Mouse (Mus musculus) neural tube, embryonic 12.5 days (tissue): ENCODE results near the gene Caly. TPM values are rescaled to one million over a fixed set of nuclear protein-coding genes. Genes with fewer than 3 reads are reported as not detected.
A peak's percentile ranks its signal among the peaks of the same experiment; 100 is the strongest.

ENCODE experiments used
- ATAC-seq: fragments of 200-750 bp; cut with Nextera tagmentation; 2 replicates; pipeline ENCODE4 v1.8.0; 2017; ENCODE audit warnings: low read depth, mild to moderate bottlenecking, moderate TSS enrichment, moderate library complexity; ENCODE audit not compliant: low FRiP score
- H3K27ac ChIP-seq: fragments of 300-500 bp; sonication (generic); 2 replicates; pipeline ENCODE4 v1.5.1; 2016
- H3K27me3 ChIP-seq: fragments of 300-500 bp; sonication (generic); replicated peaks from 2 replicates; pipeline ENCODE4 v1.6.1; 2016; ENCODE audit warnings: mild to moderate bottlenecking
- H3K36me3 ChIP-seq: fragments of 300-500 bp; sonication (generic); 2 replicates; pipeline ENCODE4 v1.6.1; 2016; ENCODE audit warnings: mild to moderate bottlenecking
- H3K4me1 ChIP-seq: fragments of 300-500 bp; sonication (generic); 2 replicates; pipeline ENCODE4 v1.6.1; 2016
- H3K4me2 ChIP-seq: fragments of 300-500 bp; sonication (generic); replicated peaks from 2 replicates; pipeline ENCODE4 v1.6.1; 2016; ENCODE audit warnings: mild to moderate bottlenecking
- H3K4me3 ChIP-seq: fragments of 300-500 bp; sonication (generic); 2 replicates; pipeline ENCODE4 v1.5.1; 2016
- H3K9ac ChIP-seq: fragments of 300-500 bp; sonication (generic); 2 replicates; pipeline ENCODE4 v1.6.1; 2016; ENCODE audit warnings: mild to moderate bottlenecking
- H3K9me3 ChIP-seq: fragments of 300-500 bp; sonication (generic); 2 replicates; pipeline ENCODE4 v1.6.1; 2016; ENCODE audit warnings: mild to moderate bottlenecking
- WGBS: fragments of 180-500 bp; shearing (Covaris S2); methylation state at CpG from one replicate; pipeline ENCODE4 v1.1.7; 2016; 5-methylcytosine and 5-hydroxymethylcytosine counted together
- polyA plus RNA-seq: library from polyadenylated mRNA; unstranded; fragments of >200 nt; fragmentation: Nextera tagmentation; extraction: Ambion mirVana; gene quantifications from 2 replicates; pipeline ENCODE4 v1.2.1, GENCODE M21; 2016

The Caly gene
- 25.5 and 28.4 TPM in 2 replicates for polyA plus RNA-seq

DNA sequence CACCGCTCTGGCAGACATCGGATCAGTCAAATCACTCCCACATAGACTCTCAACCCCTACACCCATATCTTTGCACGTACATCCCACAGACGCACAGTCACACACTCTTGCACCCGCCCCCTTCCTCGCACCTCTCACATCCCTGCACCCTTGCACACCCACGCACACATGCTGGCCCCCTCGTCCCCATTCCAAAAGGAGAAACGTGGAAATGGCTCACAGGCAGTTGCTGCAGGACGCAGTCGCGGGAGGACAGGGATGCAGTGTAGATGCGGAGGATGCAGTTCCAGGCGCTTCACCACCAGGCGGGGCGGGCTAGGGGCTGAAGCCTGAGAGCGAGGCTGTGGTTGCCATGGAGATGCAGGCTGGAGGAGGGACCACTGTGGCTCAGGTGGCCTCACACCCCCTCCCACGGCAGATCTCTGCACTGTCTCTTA lies at the start of gene Caly:
Caly (minus strand) TSS at position 307 of the 437 bp plus-strand sequence.
- Histone ChIP-seq H3K27ac (peak within 1 kb of the TSS; percentile 3; the same call in 1 of the 2 replicates), H3K4me2 (peak within 1 kb of the TSS; percentile 67), H3K36me3 (no peaks in the 10 kb centered on the region), H3K9ac (peak within 1 kb of the TSS; percentile 53), H3K4me3 (peak within 1 kb of the TSS; percentile 23), H3K27me3 (peaks cover 11% of the 10 kb centered on the region), H3K4me1 (peaks cover 24% of the 10 kb centered on the region), H3K9me3 (no peaks in the 10 kb centered on the region)
- 6% methylated on average over 18 of the region's 18 CpGs for WGBS
- ATAC-seq, result peak; percentile 78

DNA sequence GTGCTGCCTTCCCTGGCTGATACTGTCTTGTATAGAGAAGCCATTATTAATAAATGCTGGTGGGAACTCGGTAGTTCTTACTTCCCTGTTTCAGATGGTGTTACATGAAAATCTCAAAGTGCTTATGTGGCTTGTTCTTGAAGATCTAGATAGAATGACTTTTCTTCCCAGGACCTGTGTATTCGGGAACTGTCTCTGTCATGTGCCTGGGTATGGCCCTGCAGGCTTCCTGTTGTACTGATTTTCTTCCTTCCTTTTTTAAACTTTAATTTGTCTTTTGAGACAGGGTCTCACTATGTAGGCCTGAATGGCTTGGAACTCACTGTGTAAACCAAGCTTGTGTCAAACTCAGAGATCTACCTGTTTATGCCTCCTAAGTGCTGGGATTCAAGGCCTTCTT lies 45.6 kb upstream of the Caly start:
- H3K4me3 ChIP-seq, result no peak overlapping the region
- H3K27me3 ChIP-seq, result no peaks in the 10 kb centered on the region
- H3K9me3 ChIP-seq, result no peaks in the 10 kb centered on the region
- no peak overlapping the region for H3K9ac ChIP-seq
- 90% methylated on average over 2 of the region's 2 CpGs for WGBS
- H3K4me2 ChIP-seq, result no peak overlapping the region
- ATAC-seq, result no peak
- H3K27ac ChIP-seq, result no peak overlapping the region
- peaks cover 6% of the 10 kb centered on the region; the same call in 1 of the 2 replicates for H3K36me3 ChIP-seq
- H3K4me1 ChIP-seq, result peaks cover 10% of the 10 kb centered on the region

DNA sequence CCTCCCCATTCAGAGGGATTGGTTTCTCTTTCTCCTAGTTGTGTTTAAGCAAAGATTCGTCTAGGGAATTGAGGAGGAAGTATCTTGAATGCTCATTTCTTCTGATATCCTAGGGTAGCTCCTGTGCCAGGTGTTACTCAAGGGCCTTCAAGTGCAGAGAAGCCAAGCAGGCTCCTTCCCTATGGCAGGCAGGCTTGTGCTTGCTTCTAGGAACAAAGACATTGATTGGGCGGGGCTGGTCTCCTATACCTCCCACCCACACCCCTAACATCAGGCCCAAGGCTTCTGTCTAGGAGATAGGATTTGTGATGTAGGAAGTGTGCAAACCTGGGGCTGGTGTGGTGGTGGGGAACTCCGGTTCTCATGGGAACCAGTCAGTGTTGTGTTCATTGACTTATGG lies 44.6 kb upstream of the Caly start:
- Histone ChIP-seq H3K4me2 (no peak overlapping the region), H3K27ac (no peak overlapping the region), H3K27me3 (no peaks in the 10 kb centered on the region), H3K4me1 (peaks cover 10% of the 10 kb centered on the region), H3K36me3 (peaks cover 6% of the 10 kb centered on the region; the same call in 1 of the 2 replicates), H3K9me3 (no peaks in the 10 kb centered on the region), H3K4me3 (no peak overlapping the region), H3K9ac (no peak overlapping the region)
- WGBS, result 87% methylated on average over 3 of the region's 3 CpGs
- ATAC-seq, result no peak

DNA sequence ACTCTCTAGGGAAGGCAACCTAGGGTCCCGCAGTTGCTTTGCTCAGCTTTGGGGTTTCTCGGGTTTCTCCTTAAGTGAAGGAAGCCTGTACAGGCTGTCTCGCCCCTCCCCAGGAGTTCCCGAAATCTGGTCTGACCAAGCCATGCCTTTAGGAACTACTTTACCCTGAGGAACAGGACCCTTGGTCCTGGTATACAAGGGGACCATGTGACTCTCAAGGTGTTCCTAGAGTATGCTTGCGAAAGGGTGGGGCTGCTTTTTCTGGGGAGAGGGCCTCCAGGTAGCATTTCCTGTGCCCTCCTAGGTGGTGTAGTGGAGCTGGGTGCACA lies 43.6 kb upstream of the Caly start:
- WGBS, result 8% methylated on average over 5 of the region's 5 CpGs
- Histone ChIP-seq H3K27me3 (no peaks in the 10 kb centered on the region), H3K4me1 (peaks cover 10% of the 10 kb centered on the region), H3K4me2 (peak overlapping the region; percentile 85), H3K27ac (no peak overlapping the region), H3K9ac (peak overlapping the region; percentile 83), H3K9me3 (no peaks in the 10 kb centered on the region), H3K4me3 (peak overlapping the region; percentile 66), H3K36me3 (peaks cover 6% of the 10 kb centered on the region; the same call in 1 of the 2 replicates)
- 0 out of 2 replicates have a peak, but pooled peaks have one; percentile 8 for ATAC-seq

DNA sequence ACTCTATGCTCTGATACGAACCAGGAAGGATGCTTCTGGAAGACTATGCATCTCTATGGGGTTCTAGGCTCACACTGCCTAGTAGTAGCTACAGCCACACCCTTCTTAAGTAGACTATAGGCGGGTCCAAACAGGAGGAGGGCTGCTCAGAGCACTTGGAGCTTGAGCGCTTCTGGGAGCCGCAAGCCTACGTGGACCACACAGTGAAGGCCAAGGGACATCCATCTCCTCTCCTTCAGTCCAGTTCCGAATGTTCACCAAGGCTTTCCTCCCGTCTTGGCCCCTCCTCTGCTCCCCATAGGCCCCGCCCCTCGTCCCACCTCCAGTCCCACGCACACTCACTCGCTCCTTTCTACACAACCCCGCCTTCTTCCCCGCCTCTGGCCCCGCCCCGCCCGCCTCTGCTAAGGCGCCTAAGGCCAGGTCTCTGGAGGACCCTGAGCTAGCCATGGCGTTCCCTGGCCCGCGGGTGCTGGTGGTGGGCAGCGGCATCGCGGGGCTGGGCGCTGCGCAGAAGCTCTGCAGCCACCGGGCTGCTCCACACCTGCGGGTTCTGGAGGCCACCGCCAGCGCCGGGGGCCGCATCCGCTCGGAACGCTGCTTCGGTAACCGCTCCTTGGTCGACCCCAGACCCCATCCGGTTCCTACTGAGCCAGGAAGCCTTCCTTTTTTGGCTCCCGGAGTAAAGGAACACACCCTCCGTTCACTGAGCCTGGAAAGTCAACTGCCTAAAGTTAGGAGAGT lies 43.1 kb upstream of the Caly start:
- no peak overlapping the region for H3K27ac ChIP-seq

DNA sequence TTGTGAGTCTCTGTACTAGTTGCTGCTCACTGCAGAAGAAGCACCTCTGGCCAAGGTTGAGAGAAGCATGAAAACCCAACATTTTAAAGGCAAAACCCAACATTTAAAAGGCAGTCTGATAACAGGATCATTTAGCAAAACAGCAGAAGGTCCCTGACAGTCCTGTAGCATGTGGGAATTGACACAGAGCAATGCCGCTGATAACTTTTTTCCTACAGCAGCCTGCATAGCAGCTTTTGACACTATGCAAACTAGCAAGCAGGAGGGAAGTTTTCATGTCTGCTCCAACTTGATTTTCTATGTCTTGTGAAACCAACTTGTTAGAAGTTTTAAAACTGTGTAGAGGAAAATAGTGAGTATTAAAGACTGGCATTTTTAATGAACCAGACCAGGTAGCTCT lies 42.0 kb upstream of the Caly start:
- no peaks in the 10 kb centered on the region for H3K27me3 ChIP-seq
- no peaks in the 10 kb centered on the region for H3K36me3 ChIP-seq
- H3K4me2 ChIP-seq, result no peak overlapping the region
- H3K9me3 ChIP-seq, result no peaks in the 10 kb centered on the region
- H3K9ac ChIP-seq, result no peak overlapping the region
- ATAC-seq, result no peak
- WGBS, result 93% methylated on average over 1 of the region's 1 CpGs
- no peak overlapping the region for H3K27ac ChIP-seq
- no peak overlapping the region for H3K4me3 ChIP-seq
- H3K4me1 ChIP-seq, result peaks cover 10% of the 10 kb centered on the region

More for the DNA sequence above, 43.1 kb upstream of the Caly start:
- ATAC-seq, result peak; percentile 95
- Histone ChIP-seq H3K9ac (peak overlapping the region; percentile 83), H3K4me1 (peaks cover 10% of the 10 kb centered on the region), H3K27me3 (no peaks in the 10 kb centered on the region), H3K9me3 (no peaks in the 10 kb centered on the region), H3K36me3 (peaks cover 5% of the 10 kb centered on the region; the same call in 1 of the 2 replicates), H3K4me2 (peak overlapping the region; percentile 85), H3K4me3 (peak overlapping the region; percentile 66)
- WGBS, result 2% methylated on average over 40 of the region's 40 CpGs

DNA sequence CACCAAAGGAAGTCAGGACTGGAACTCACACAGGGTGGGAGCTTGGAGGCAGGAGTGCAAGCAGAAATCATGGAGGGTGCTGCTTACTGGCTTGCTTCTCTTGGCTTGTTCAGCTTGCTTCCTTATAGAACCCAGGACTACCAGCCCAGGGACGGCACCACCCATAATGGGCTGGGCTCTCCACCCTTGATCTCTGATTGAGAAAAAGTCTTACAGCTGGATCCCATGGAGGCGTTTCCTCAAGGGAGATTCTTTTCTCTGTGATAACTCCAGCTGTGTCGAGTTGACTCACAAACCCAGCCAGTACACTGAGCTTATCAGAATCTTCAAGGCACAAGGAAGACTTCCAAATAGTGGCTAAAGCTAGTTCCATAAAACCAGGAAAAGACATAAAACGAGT lies 40.4 kb upstream of the Caly start:
- no peaks in the 10 kb centered on the region for H3K27me3 ChIP-seq
- no peak for ATAC-seq
- no peaks in the 10 kb centered on the region for H3K36me3 ChIP-seq
- H3K9me3 ChIP-seq, result no peaks in the 10 kb centered on the region
- H3K4me2 ChIP-seq, result no peak overlapping the region
- no peak overlapping the region for H3K4me3 ChIP-seq
- H3K9ac ChIP-seq, result no peak overlapping the region
- 44% methylated on average over 4 of the region's 4 CpGs for WGBS
- H3K4me1 ChIP-seq, result peaks cover 10% of the 10 kb centered on the region
- no peak overlapping the region for H3K27ac ChIP-seq

DNA sequence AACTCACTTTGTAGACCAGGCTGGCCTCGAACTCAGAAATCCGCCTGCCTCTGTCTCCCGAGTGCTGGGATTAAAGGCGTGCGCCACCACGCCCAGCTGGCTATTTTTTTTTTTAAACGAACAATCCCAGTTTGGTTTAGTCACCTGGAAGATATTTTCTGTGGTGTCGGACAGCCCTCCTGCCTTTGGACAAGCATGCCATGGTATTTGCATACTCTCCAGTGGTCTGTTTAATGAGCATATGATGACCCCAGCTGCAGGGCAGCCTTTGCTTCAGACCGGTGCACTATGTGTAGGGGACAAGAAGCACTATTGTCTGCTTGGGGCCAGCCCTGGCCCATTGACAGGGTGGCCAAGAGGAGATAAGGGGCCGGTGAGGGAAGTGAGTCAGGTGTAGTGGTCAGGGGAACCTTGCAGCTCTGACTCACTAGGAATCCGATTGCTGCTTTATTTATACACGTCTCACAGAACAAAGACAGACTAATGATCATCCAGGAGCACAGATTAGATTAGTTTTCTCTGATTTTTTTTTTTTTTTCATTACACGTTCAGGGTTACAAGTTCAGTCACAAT lies 39.1 kb upstream of the Caly start:
- Histone ChIP-seq H3K4me3 (no peak overlapping the region), H3K4me1 (peaks cover 10% of the 10 kb centered on the region), H3K27ac (no peak overlapping the region), H3K27me3 (no peaks in the 10 kb centered on the region), H3K9me3 (no peaks in the 10 kb centered on the region), H3K4me2 (no peak overlapping the region), H3K36me3 (no peaks in the 10 kb centered on the region), H3K9ac (no peak overlapping the region)
- 73% methylated on average over 13 of the region's 13 CpGs for WGBS
- ATAC-seq, result no peak

DNA sequence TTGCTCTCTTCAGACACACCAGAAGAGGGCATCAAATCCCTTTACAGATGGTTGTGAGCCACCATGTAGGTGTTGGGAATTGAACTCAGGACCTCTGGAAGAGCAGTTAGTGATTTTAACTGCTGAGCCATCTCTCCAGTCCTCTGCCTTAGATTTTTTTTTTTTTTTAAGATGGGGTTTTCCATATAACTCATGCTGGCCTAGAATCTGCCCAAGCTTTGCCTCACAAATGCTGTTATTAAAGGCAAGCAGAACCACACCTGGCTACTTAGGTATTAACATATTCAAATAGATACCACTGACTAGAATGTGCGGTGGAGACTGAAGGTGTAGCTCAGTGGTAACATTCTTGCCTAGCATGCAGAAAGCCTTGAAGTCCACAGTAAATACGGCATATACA lies 38.1 kb upstream of the Caly start:
- no peak overlapping the region for H3K4me2 ChIP-seq
- H3K27me3 ChIP-seq, result no peaks in the 10 kb centered on the region
- no peak for ATAC-seq
- no peak overlapping the region for H3K4me3 ChIP-seq
- H3K36me3 ChIP-seq, result no peaks in the 10 kb centered on the region
- H3K9me3 ChIP-seq, result no peaks in the 10 kb centered on the region
- no peak overlapping the region for H3K9ac ChIP-seq
- 0 out of 2 replicates have a peak, but pooled peaks cover 5% of the 10 kb centered on the region for H3K4me1 ChIP-seq
- H3K27ac ChIP-seq, result no peak overlapping the region
- 94% methylated on average over 2 of the region's 2 CpGs for WGBS

DNA sequence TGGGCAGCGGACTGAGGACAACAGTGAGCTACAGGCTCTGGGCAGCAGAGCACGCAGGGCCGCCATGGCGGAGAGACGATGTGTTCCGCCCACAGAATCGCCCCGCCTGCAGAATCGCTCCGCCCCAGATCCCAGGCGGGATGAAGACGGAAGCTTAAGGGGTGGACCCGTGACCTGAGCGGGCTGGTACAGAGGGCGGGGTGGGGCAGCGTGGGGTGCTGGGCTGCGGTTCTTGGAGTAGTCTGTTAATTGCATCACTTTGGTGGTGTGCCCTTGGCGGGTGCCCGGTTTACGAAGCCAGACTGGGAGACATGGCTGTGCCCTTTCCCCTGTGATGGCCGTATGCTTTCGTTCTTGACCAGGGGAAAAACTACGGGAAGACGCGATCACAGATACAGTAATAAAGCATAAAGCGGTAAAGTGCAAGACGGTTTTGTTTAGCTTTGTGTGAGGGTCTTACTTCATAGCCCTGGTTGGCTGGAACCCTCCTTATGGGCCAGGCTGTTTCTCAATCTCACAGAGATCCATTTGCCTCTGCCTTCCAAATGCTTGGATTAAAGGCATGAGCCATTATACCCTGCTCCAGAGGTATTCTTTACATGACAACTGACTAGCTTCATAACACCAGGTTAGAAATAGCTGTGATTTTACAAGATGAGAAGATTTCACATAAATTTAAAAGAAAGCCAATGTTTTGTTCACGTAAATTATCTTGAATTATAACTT lies 34.1 kb upstream of the Caly start, which contains the start of gene Echs1:
Echs1 (minus strand) TSS at position 148 of the 726 bp plus-strand sequence.
- peak within 1 kb of the TSS; percentile 88 for H3K9ac ChIP-seq
- peak within 1 kb of the TSS; percentile 88 for H3K4me2 ChIP-seq
- WGBS, result 4% methylated on average over 28 of the region's 28 CpGs
- H3K27me3 ChIP-seq, result no peaks in the 10 kb centered on the region
- H3K36me3 ChIP-seq, result peaks cover 14% of the 10 kb centered on the region
- H3K4me3 ChIP-seq, result peak within 1 kb of the TSS; percentile 69
- no peaks in the 10 kb centered on the region for H3K4me1 ChIP-seq
- H3K27ac ChIP-seq, result peak within 1 kb of the TSS; percentile 53; the same call in 1 of the 2 replicates
- peak; percentile 92 for ATAC-seq
- H3K9me3 ChIP-seq, result no peaks in the 10 kb centered on the region

DNA sequence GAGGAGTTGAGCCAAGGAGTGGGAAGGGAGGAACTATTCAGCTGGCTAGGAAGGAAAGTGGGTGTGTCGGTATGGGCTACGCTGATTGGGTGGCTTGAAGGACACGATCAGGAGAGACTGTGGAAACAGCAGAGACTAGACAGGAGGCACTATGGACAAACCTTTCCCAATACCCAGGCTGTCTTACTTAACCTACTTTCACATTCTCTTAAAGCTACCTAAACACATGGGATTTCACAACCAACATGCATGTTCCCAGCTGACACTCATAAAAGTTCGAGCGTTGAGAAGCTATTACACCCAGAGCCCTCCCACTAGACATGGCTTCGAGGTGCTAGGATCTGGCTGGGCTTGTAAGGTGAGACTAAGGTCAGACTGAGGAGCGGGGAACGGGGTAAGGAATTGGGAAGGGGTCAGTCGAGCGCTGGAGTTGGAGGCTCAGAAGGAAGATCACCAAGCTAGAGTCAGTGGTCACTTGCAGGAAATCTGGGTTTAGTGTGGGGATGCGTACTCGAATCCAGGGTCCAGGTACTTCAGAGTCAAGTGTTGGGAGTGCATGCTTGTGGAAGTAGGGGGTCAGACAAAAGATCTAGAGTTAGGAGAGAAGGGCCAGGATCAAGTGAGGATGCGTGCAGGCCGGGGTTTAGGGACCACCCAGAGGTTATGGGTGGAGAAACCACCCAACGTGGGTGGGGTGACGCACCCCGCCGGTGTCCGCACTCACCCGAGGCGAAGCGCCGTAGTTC lies 33.4 kb upstream of the Caly start, which contains the start of gene Paox:
Paox (plus strand) TSS at position 217 of the 746 bp plus-strand sequence.
- 3% methylated on average over 23 of the region's 23 CpGs for WGBS
- Histone ChIP-seq H3K36me3 (peaks cover 21% of the 10 kb centered on the region), H3K27me3 (no peaks in the 10 kb centered on the region), H3K4me2 (peak within 1 kb of the TSS; percentile 88), H3K9me3 (no peaks in the 10 kb centered on the region), H3K4me1 (no peaks in the 10 kb centered on the region), H3K27ac (peak within 1 kb of the TSS; percentile 53; the same call in 1 of the 2 replicates), H3K9ac (peak within 1 kb of the TSS; percentile 88), H3K4me3 (peak within 1 kb of the TSS; percentile 69)
- peak; percentile 64 for ATAC-seq
